Mouse (Mus musculus) liver, embryonic 12.5 days (tissue): ENCODE measurements around the gene Zfp276. TPM values are rescaled to one million over a fixed set of nuclear protein-coding genes. Genes with fewer than 3 reads are reported as not detected.
A peak's percentile ranks its signal among the peaks of the same experiment; 100 is the strongest.
"Not testable (repeated sequence)": the region's sequence is repeated elsewhere in the genome, so short reads cannot be mapped to it uniquely, and the experiment has no call there.

Experiments
- ATAC-seq: fragments of 200-750 bp; cut with Nextera tagmentation; 2 replicates; pipeline ENCODE4 v1.8.0; 2017; ENCODE audit warnings: moderate number of reproducible peaks, mild to moderate bottlenecking, moderate library complexity
- H3K27ac ChIP-seq: fragments of 300-500 bp; sonication (generic); 2 replicates; pipeline ENCODE4 v1.5.1; 2016; ENCODE audit warnings: mild to moderate bottlenecking
- H3K27me3 ChIP-seq: fragments of 300-500 bp; sonication (generic); replicated peaks from 2 replicates; pipeline ENCODE4 v1.6.1; 2016; ENCODE audit warnings: mild to moderate bottlenecking, moderate library complexity
- H3K36me3 ChIP-seq: fragments of 300-500 bp; sonication (generic); 2 replicates; pipeline ENCODE4 v1.6.1; 2016; ENCODE audit warnings: mild to moderate bottlenecking, moderate library complexity
- H3K4me1 ChIP-seq: fragments of 300-500 bp; sonication (generic); 2 replicates; pipeline ENCODE4 v1.6.1; 2016
- H3K4me2 ChIP-seq: fragments of 300-500 bp; sonication (generic); 2 replicates; pipeline ENCODE4 v1.6.1; 2016; ENCODE audit warnings: mild to moderate bottlenecking, moderate library complexity
- H3K4me3 ChIP-seq: fragments of 300-500 bp; sonication (generic); 2 replicates; pipeline ENCODE4 v1.5.1; 2016; ENCODE audit warnings: mild to moderate bottlenecking, moderate library complexity
- H3K9ac ChIP-seq: fragments of 300-500 bp; sonication (generic); 2 replicates; pipeline ENCODE4 v1.6.1; 2016; ENCODE audit warnings: mild to moderate bottlenecking, moderate library complexity
- H3K9me3 ChIP-seq: fragments of 300-500 bp; sonication (generic); replicated peaks from 2 replicates; pipeline ENCODE4 v1.6.1; 2016; ENCODE audit warnings: mild to moderate bottlenecking, moderate library complexity
- WGBS: fragments of 180-500 bp; shearing (Covaris S2); methylation state at CpG from one replicate; pipeline ENCODE4 v1.1.7; 2016; ENCODE audit not compliant: insufficient replicate concordance; 5-methylcytosine and 5-hydroxymethylcytosine counted together
- polyA plus RNA-seq: library from polyadenylated mRNA; unstranded; fragments of >200 nt; fragmentation: Nextera tagmentation; extraction: Ambion mirVana; gene quantifications from 2 replicates; pipeline ENCODE4 v1.2.1, GENCODE M21; 2016

Zfp276 gene
- polyA plus RNA-seq, 1 experiment from 2014 or later, result 11.8 TPM

GRCm38 (mm10) chr8:123248596-123248995 is 5.4 kb upstream of the Zfp276 start:
- ATAC-seq, result no peak
- Histone ChIP-seq H3K4me3 (no peak overlapping the region), H3K36me3 (peaks cover 68% of the 10 kb centered on the region), H3K27me3 (no peaks in the 10 kb centered on the region), H3K27ac (no peak overlapping the region), H3K4me1 (peaks cover 13% of the 10 kb centered on the region), H3K9me3 (no peaks in the 10 kb centered on the region), H3K9ac (no peak overlapping the region), H3K4me2 (no peak overlapping the region)
- WGBS, result 67% methylated on average over 8 of the region's 8 CpGs

- Histone ChIP-seq H3K36me3 (peaks cover 54% of the 10 kb centered on the region), H3K4me2 (no peak overlapping the region), H3K27ac (no peak overlapping the region), H3K9me3 (no peaks in the 10 kb centered on the region), H3K4me3 (no peak overlapping the region), H3K4me1 (peaks cover 27% of the 10 kb centered on the region), H3K27me3 (no peaks in the 10 kb centered on the region), H3K9ac (no peak overlapping the region)
- 87% methylated on average over 5 of the region's 5 CpGs for WGBS
- no peak for ATAC-seq
Measured at GRCm38 (mm10) chr8:123250940-123251339, 3.1 kb upstream of the Zfp276 start.

GRCm38 (mm10) chr8:123252925-123253324 is 1.1 kb upstream of the Zfp276 start:
- peak overlapping the region; percentile 81; the same call in 1 of the 2 replicates for H3K27ac ChIP-seq

GRCm38 (mm10) chr8:123253451-123254098 is 420 bp upstream of the Zfp276 start:
- ATAC-seq, result peak; percentile 53
- peak overlapping the region; percentile 95 for H3K4me3 ChIP-seq
- peak overlapping the region; percentile 81 for H3K27ac ChIP-seq
- no peaks in the 10 kb centered on the region for H3K27me3 ChIP-seq
- H3K4me1 ChIP-seq, result peaks cover 27% of the 10 kb centered on the region
- H3K4me2 ChIP-seq, result peak overlapping the region; percentile 95
- peaks cover 53% of the 10 kb centered on the region for H3K36me3 ChIP-seq
- WGBS, result under 1% methylated on average over 40 of the region's 40 CpGs
- H3K9me3 ChIP-seq, result no peaks in the 10 kb centered on the region
- peak overlapping the region; percentile 92 for H3K9ac ChIP-seq

More at GRCm38 (mm10) chr8:123252925-123253324, 1.1 kb upstream of the Zfp276 start:
- 68% methylated on average over 4 of the region's 4 CpGs for WGBS
- no peaks in the 10 kb centered on the region for H3K9me3 ChIP-seq
- H3K36me3 ChIP-seq, result peaks cover 53% of the 10 kb centered on the region
- ATAC-seq, result no peak
- peak overlapping the region; percentile 95 for H3K4me2 ChIP-seq
- peak overlapping the region; percentile 92 for H3K9ac ChIP-seq
- H3K4me3 ChIP-seq, result peak overlapping the region; percentile 95
- H3K4me1 ChIP-seq, result peaks cover 27% of the 10 kb centered on the region
- H3K27me3 ChIP-seq, result no peaks in the 10 kb centered on the region

- Histone ChIP-seq H3K4me2 (peak overlapping the region; percentile 95), H3K4me1 (peaks cover 27% of the 10 kb centered on the region), H3K36me3 (peaks cover 58% of the 10 kb centered on the region), H3K4me3 (peak overlapping the region; percentile 95), H3K9ac (peak overlapping the region; percentile 92), H3K27ac (peak overlapping the region; percentile 81; the same call in 1 of the 2 replicates), H3K9me3 (no peaks in the 10 kb centered on the region), H3K27me3 (no peaks in the 10 kb centered on the region)
- 68% methylated on average over 6 of the region's 6 CpGs for WGBS
- ATAC-seq, result no peak
Measured at GRCm38 (mm10) chr8:123255170-123255569, 1.2 kb downstream of the Zfp276 start.

GRCm38 (mm10) chr8:123257114-123257513 is 3.1 kb downstream of the Zfp276 start:
- Histone ChIP-seq H3K4me2 (no peak overlapping the region), H3K27ac (no peak overlapping the region; the same call in 1 of the 2 replicates), H3K4me1 (peaks cover 27% of the 10 kb centered on the region), H3K27me3 (no peaks in the 10 kb centered on the region), H3K4me3 (no peak overlapping the region), H3K36me3 (peaks cover 60% of the 10 kb centered on the region), H3K9me3 (no peaks in the 10 kb centered on the region), H3K9ac (no peak overlapping the region)
- 82% methylated on average over 3 of the region's 3 CpGs for WGBS
- ATAC-seq, result no peak

- not testable (repeated sequence) for H3K4me3 ChIP-seq, H3K27ac ChIP-seq, ATAC-seq, H3K9me3 ChIP-seq, H3K4me2 ChIP-seq, H3K27me3 ChIP-seq, H3K9ac ChIP-seq
- Histone ChIP-seq H3K36me3 (peaks cover 63% of the 10 kb centered on the region), H3K4me1 (peaks cover 24% of the 10 kb centered on the region)
- 80% methylated on average over 7 of the region's 8 CpGs for WGBS
Measured at GRCm38 (mm10) chr8:123257593-123257992, 3.6 kb downstream of the Zfp276 start.

- no peak for ATAC-seq
- no peak overlapping the region for H3K9ac ChIP-seq
- no peak overlapping the region for H3K27ac ChIP-seq
- H3K27me3 ChIP-seq, result no peaks in the 10 kb centered on the region
- H3K9me3 ChIP-seq, result no peaks in the 10 kb centered on the region
- H3K4me2 ChIP-seq, result no peak overlapping the region
- 87% methylated on average over 14 of the region's 14 CpGs for WGBS
- peaks cover 88% of the 10 kb centered on the region for H3K36me3 ChIP-seq
- H3K4me1 ChIP-seq, result no peaks in the 10 kb centered on the region
- no peak overlapping the region for H3K4me3 ChIP-seq
Measured at GRCm38 (mm10) chr8:123267926-123268656, 14.1 kb downstream of the Zfp276 start.

GRCm38 (mm10) chr8:123271147-123271546 is 17.2 kb downstream of the Zfp276 start:
- Histone ChIP-seq H3K4me3 (no peak overlapping the region), H3K27ac (no peak overlapping the region), H3K27me3 (no peaks in the 10 kb centered on the region), H3K4me2 (no peak overlapping the region), H3K9me3 (no peaks in the 10 kb centered on the region), H3K4me1 (no peaks in the 10 kb centered on the region), H3K9ac (no peak overlapping the region), H3K36me3 (peaks cover 88% of the 10 kb centered on the region)
- WGBS, result 85% methylated on average over 10 of the region's 10 CpGs
- ATAC-seq, result no peak

- no peak overlapping the region for H3K4me2 ChIP-seq
- peaks cover 83% of the 10 kb centered on the region for H3K36me3 ChIP-seq
- no peak for ATAC-seq
- 77% methylated on average over 4 of the region's 4 CpGs for WGBS
- H3K27ac ChIP-seq, result no peak overlapping the region
- H3K27me3 ChIP-seq, result no peaks in the 10 kb centered on the region
- no peak overlapping the region for H3K4me3 ChIP-seq
- no peaks in the 10 kb centered on the region for H3K9me3 ChIP-seq
- H3K9ac ChIP-seq, result no peak overlapping the region
- no peaks in the 10 kb centered on the region for H3K4me1 ChIP-seq
Measured at GRCm38 (mm10) chr8:123271901-123272300, 17.9 kb downstream of the Zfp276 start.

- Histone ChIP-seq H3K9me3 (no peaks in the 10 kb centered on the region), H3K27me3 (no peaks in the 10 kb centered on the region), H3K4me3 (no peak overlapping the region), H3K27ac (no peak overlapping the region), H3K9ac (no peak overlapping the region), H3K4me2 (no peak overlapping the region), H3K4me1 (no peaks in the 10 kb centered on the region), H3K36me3 (peaks cover 78% of the 10 kb centered on the region)
- ATAC-seq, result no peak
- 79% methylated on average over 5 of the region's 5 CpGs for WGBS
Measured at GRCm38 (mm10) chr8:123274447-123274846, 20.5 kb downstream of the Zfp276 start.

GRCm38 (mm10) chr8:123275096-123275495 is 21.1 kb downstream of the Zfp276 start:
- Histone ChIP-seq H3K27me3 (no peaks in the 10 kb centered on the region), H3K4me2 (no peak overlapping the region), H3K27ac (no peak overlapping the region), H3K9ac (no peak overlapping the region), H3K36me3 (peaks cover 77% of the 10 kb centered on the region), H3K9me3 (no peaks in the 10 kb centered on the region), H3K4me1 (no peaks in the 10 kb centered on the region), H3K4me3 (no peak overlapping the region)
- ATAC-seq, result no peak
- 85% methylated on average over 12 of the region's 12 CpGs for WGBS
